Mouse (Mus musculus): Measurements from ENCODE around the gene Pip5kl1.

DNA sequence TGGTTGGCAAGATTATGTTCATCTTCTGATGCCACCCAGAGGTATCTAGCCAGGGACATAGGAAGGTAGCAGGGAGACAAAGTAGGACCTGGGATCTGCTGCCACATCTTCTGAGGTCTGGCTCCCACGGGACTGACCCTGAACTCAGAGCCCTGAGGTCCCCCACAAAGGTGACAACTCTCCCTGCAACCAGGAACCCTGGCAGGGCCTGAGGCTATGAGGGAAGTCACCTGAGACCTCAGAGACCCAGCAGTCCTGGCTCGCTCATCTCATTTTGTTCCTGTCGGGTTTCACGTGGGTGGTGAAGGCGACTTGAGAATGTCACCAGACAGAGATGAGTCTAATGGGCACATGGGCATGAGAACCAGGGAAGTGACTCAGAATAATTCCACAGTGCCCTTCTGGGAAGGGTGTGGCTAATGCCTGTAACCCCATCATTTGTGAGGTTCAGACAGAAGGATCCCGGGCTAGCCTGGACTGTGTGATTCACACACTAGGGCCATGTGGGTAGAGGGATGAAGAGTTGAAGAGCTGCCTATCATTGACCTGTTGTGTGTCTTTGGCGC, 10.6 kb downstream of the Pip5kl1 start:
- TF ChIP-seq POLR2A (IDR thresholded peaks at IDR 0.05; ENCODE audit: insufficient read depth, low read length) (no peak), CTCF (IDR thresholded peaks at IDR 0.05; ENCODE audit: low read depth, low read length) (no peak), EP300 (IDR thresholded peaks at IDR 0.05; ENCODE audit: insufficient read depth, low read depth, low read length) (no peak)

All from ES-Bruce4 (cell line).